Mouse (Mus musculus) layer of hippocampus, postnatal 25 days (tissue): Measurements from ENCODE around the gene Ddx31. TPM values are rescaled to one million over a fixed set of nuclear protein-coding genes. Genes with fewer than 3 reads are reported as not detected.

ENCODE experiments used
- DNase-seq, 2 experiments: peaks; one replicate each; pipeline ENCODE4 v3.0.0; 2022; ENCODE audit warnings: mixed read lengths in 2 of 2, low spot score in 1 of 2; ENCODE audit errors: extremely low spot score in 1 of 2
- total RNA-seq, 2 experiments: library from RNA; stranded (reverse); gene quantifications; 2 replicates each; pipeline ENCODE4 v1.2.3; 2021

Ddx31 gene
- total RNA-seq, 2 experiments from 2014 or later, result 7.2 to 9.3 TPM

DNA sequence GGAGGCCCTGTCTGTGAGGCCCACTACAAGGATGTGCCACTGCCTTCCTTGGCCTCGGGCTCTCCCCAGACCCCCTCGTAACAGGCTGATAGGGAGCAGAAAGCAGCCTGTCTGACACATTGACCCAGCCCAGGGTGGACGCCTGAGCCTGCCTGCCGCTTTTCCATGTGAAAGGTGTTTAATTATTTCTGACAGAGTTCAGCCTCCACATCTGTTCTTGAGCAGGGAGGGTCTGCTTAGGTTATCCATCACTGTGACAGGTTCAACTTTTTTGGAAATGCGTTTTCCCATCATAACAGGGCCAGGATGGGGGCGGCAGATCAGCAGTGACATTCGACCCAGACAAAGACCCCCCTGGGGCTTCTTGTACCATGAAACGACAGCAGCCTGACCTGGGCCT lies 112.8 kb downstream of the Ddx31 start:
- DNase-seq, result no peak

DNA sequence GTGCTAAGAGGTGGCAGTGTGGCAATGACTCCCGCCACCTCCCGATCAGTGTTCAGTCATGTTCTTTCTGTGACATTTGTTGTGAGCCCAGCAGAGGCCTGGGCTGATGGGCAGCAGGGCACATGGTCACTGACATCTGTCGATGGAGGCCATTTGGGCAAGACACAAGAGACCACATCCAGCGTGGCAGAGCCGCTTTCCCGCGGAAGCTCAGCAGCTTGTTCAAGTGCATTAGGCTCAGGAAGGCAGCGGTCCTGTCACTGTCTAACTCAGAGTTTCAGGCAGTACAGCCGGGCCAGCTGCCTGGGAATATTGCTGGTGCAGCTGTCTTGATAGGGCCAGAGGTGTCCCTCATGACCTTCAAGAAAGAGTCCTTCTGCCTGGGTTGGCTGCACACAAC lies 114.4 kb downstream of the Ddx31 start:
- no peak for DNase-seq

Other genes with a start within 250 kb of the Ddx31 start
- gene Gfi1b, start 218.4 kb upstream of the Ddx31 start, total RNA-seq, result not detected
- gene Tsc1, start 199.2 kb upstream of the Ddx31 start, total RNA-seq, result 10 to 100 TPM; 36.1 to 44.0 TPM
- gene Spaca9, start 140.7 kb upstream of the Ddx31 start, total RNA-seq, result under 1 TPM in 1 of 2 experiments, not detected in 1; 0.91 TPM
- gene Ak8, start 140.2 kb upstream of the Ddx31 start, total RNA-seq, result 1 to 10 TPM; 1.1 TPM
- 10 to 100 TPM; 33.3 to 34.5 TPM for gene Gtf3c4, start within 50 bp of the Ddx31 start, total RNA-seq
- not detected for gene Barhl1, start 76.3 kb downstream of the Ddx31 start, total RNA-seq
- under 1 TPM; 0.54 to 0.80 TPM for gene Cfap77, start 214.7 kb downstream of the Ddx31 start, total RNA-seq
- gene Ttf1, start 219.9 kb downstream of the Ddx31 start, total RNA-seq, result 10 to 100 TPM in 1 of 2 experiments, 1 to 10 TPM in 1; 9.1 to 12.8 TPM